Mouse (Mus musculus): ENCODE data around the gene Dlk2. TPM values are rescaled to one million over a fixed set of nuclear protein-coding genes. Genes with fewer than 3 reads are reported as not detected.

The Dlk2 gene
- polyA plus RNA-seq, 1 experiment = 93.3 TPM

GRCm38 (mm10) chr17:46298220-46298913, 1.1 kb downstream of the Dlk2 start:
- TF ChIP-seq POLR2A (IDR thresholded peaks at IDR 0.05; ENCODE audit: borderline replicate concordance, extremely low read depth, insufficient read depth, insufficient read length, poor library complexity, severe bottlenecking) (no peak), CTCF (IDR thresholded peaks at IDR 0.05; ENCODE audit: borderline replicate concordance, extremely low read depth, insufficient read depth, insufficient read length) (peak; percentile 91)
- DNase-seq (ENCODE audit: low read depth) = peak; percentile 89

GRCm38 (mm10) chr17:46301892-46302291, 4.7 kb downstream of the Dlk2 start:
- no peak for TF ChIP-seq CTCF (IDR thresholded peaks at IDR 0.05; ENCODE audit: borderline replicate concordance, extremely low read depth, insufficient read depth, insufficient read length)
- no peak for TF ChIP-seq POLR2A (IDR thresholded peaks at IDR 0.05; ENCODE audit: borderline replicate concordance, extremely low read depth, insufficient read depth, insufficient read length, poor library complexity, severe bottlenecking)

GRCm38 (mm10) chr17:46304184-46304583, 7.0 kb downstream of the Dlk2 start:
- TF ChIP-seq CTCF (IDR thresholded peaks at IDR 0.05; ENCODE audit: borderline replicate concordance, extremely low read depth, insufficient read depth, insufficient read length) (no peak), POLR2A (IDR thresholded peaks at IDR 0.05; ENCODE audit: borderline replicate concordance, extremely low read depth, insufficient read depth, insufficient read length, poor library complexity, severe bottlenecking) (no peak)
- no peak for DNase-seq (ENCODE audit: low read depth)

More at GRCm38 (mm10) chr17:46301892-46302291, 4.7 kb downstream of the Dlk2 start:
- no peak for DNase-seq (ENCODE audit: low read depth)

GRCm38 (mm10) chr17:46306956-46307355, 9.7 kb downstream of the Dlk2 start:
- no peak for DNase-seq (ENCODE audit: low read depth)
- no peak for TF ChIP-seq CTCF (IDR thresholded peaks at IDR 0.05; ENCODE audit: borderline replicate concordance, extremely low read depth, insufficient read depth, insufficient read length)
- no peak for TF ChIP-seq POLR2A (IDR thresholded peaks at IDR 0.05; ENCODE audit: borderline replicate concordance, extremely low read depth, insufficient read depth, insufficient read length, poor library complexity, severe bottlenecking)

DNA sequence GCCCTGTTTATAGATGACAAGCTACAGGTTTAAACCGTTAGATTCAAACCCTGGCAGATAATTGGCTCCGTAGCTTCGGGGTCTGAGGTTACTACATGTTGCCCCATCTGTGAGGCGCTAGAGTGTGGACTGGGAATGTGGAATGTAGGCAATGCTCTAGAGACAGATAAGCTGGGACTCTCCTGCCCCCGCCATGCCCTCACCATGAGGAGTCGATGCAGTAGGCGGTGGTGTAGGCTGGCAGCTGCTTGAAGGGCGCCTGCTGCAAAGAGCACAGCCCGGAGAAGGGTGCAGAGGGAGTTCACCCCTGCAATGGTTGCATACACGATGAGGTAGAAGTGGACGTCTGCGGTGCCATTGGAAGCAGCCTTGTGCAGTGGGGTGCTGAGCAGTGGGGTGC, 12.6 kb downstream of the Dlk2 start:
- no peak for TF ChIP-seq POLR2A (IDR thresholded peaks at IDR 0.05; ENCODE audit: borderline replicate concordance, extremely low read depth, insufficient read depth, insufficient read length, poor library complexity, severe bottlenecking)
- no peak for TF ChIP-seq CTCF (IDR thresholded peaks at IDR 0.05; ENCODE audit: borderline replicate concordance, extremely low read depth, insufficient read depth, insufficient read length)
- no peak for DNase-seq (ENCODE audit: low read depth)

DNA sequence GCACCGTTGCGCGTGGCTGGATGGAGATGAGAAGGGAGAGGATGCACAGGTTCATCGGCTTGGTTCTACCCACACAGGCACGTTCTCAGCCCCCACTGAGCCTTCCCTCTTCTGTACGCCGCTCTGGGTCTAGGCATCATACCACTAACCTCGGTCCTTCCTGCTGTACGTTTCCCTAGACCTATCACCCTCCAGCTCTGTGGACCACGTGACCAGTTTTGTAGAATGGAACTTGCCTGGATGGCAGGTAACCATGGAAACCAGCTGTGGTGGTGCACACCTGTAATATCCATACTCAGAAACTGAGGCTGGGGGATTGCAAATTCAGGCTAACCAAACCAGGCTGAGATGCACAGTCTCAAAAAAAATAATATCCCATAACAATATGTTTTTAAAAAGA, 13.3 kb downstream of the Dlk2 start:
- DNase-seq (ENCODE audit: low read depth) = peak; percentile 6
- no peak for TF ChIP-seq POLR2A (IDR thresholded peaks at IDR 0.05; ENCODE audit: borderline replicate concordance, extremely low read depth, insufficient read depth, insufficient read length, poor library complexity, severe bottlenecking)
- no peak for TF ChIP-seq CTCF (IDR thresholded peaks at IDR 0.05; ENCODE audit: borderline replicate concordance, extremely low read depth, insufficient read depth, insufficient read length)

DNA sequence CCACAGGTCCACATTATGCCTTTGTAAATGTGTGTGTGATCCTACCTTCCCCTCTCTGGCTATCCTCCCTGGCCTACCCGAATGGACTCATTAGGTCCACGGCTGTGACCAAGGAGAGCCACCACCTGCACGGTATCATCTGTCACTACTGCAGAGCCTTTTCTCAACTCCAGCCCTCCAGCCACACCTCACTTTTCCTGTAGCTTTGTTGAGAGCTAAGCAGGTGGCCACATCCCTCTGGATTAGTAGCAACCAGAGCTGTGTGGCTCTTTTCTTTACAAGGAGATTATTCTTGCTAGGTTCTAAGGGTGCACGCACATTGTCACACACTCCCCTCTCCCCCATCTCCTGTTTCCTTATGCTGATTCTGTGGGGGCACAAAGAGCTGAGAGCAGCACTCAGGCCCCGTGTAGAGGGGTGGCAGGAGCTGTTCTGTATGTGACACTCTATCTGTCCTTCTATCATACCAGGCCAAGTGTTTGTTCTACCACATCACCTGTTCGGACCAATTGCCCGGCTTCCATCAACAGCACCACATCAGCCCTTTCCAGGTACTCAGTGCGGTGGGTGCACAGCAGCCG, 16.0 kb downstream of the Dlk2 start:
- no peak for DNase-seq (ENCODE audit: low read depth)
- TF ChIP-seq POLR2A (IDR thresholded peaks at IDR 0.05; ENCODE audit: borderline replicate concordance, extremely low read depth, insufficient read depth, insufficient read length, poor library complexity, severe bottlenecking) = no peak
- TF ChIP-seq CTCF (IDR thresholded peaks at IDR 0.05; ENCODE audit: borderline replicate concordance, extremely low read depth, insufficient read depth, insufficient read length) = no peak

DNA sequence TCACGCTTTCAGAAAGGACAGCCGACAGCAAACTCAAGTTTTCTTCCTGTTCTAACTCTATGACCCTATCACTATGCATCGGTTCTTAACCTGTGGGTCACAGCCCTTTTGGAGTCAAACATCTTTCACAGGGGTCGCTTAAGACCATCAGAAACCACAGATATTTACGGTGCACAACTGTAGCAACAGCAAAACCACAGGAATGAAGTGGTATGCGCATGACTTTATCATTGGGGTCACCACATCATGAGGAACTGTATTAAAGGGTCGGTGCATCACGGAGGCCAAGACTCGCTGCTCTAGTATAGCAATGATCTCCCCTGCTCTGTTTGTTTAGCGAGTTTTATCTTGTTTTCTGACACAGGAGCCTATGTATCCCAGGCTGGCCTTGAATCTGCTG, 18.6 kb downstream of the Dlk2 start:
- TF ChIP-seq POLR2A (IDR thresholded peaks at IDR 0.05; ENCODE audit: borderline replicate concordance, extremely low read depth, insufficient read depth, insufficient read length, poor library complexity, severe bottlenecking) (no peak), CTCF (IDR thresholded peaks at IDR 0.05; ENCODE audit: borderline replicate concordance, extremely low read depth, insufficient read depth, insufficient read length) (no peak)
- DNase-seq (ENCODE audit: low read depth) = no peak

GRCm38 (mm10) chr17:46320492-46320891, 23.3 kb downstream of the Dlk2 start:
- TF ChIP-seq CTCF (IDR thresholded peaks at IDR 0.05; ENCODE audit: borderline replicate concordance, extremely low read depth, insufficient read depth, insufficient read length) = no peak
- no peak for TF ChIP-seq POLR2A (IDR thresholded peaks at IDR 0.05; ENCODE audit: borderline replicate concordance, extremely low read depth, insufficient read depth, insufficient read length, poor library complexity, severe bottlenecking)
- no peak for DNase-seq (ENCODE audit: low read depth)

GRCm38 (mm10) chr17:46322046-46322823, 25.0 kb downstream of the Dlk2 start:
- no peak for DNase-seq (ENCODE audit: low read depth)
- TF ChIP-seq CTCF (IDR thresholded peaks at IDR 0.05; ENCODE audit: borderline replicate concordance, extremely low read depth, insufficient read depth, insufficient read length) = no peak
- TF ChIP-seq POLR2A (IDR thresholded peaks at IDR 0.05; ENCODE audit: borderline replicate concordance, extremely low read depth, insufficient read depth, insufficient read length, poor library complexity, severe bottlenecking) = no peak

GRCm38 (mm10) chr17:46327413-46327905, 30.2 kb downstream of the Dlk2 start:
- DNase-seq (ENCODE audit: low read depth) = no peak

More at GRCm38 (mm10) chr17:46327413-46327905, 30.2 kb downstream of the Dlk2 start:
- TF ChIP-seq CTCF (IDR thresholded peaks at IDR 0.05; ENCODE audit: borderline replicate concordance, extremely low read depth, insufficient read depth, insufficient read length) (no peak), POLR2A (IDR thresholded peaks at IDR 0.05; ENCODE audit: borderline replicate concordance, extremely low read depth, insufficient read depth, insufficient read length, poor library complexity, severe bottlenecking) (no peak; the same call in 1 of the 2 replicates)
